Mouse (Mus musculus) liver, embryonic 15.5 days (tissue): Measurements from ENCODE around the gene Sfi1. TPM values are rescaled to one million over a fixed set of nuclear protein-coding genes. Genes with fewer than 3 reads are reported as not detected.
"Not testable (repeated sequence)": the region's sequence is repeated elsewhere in the genome, so short reads cannot be mapped to it uniquely, and the experiment has no call there.

Source experiments
- ATAC-seq: fragments of 200-750 bp; cut with Nextera tagmentation; 2 replicates; pipeline ENCODE4 v1.8.0; 2017; ENCODE audit warnings: moderate number of reproducible peaks, mild to moderate bottlenecking, moderate library complexity; ENCODE audit not compliant: insufficient read depth
- H3K27ac ChIP-seq: fragments of 300-500 bp; sonication (generic); replicated peaks from 2 replicates; pipeline ENCODE4 v1.5.1; 2015; ENCODE audit warnings: mild to moderate bottlenecking, inconsistent platforms
- H3K27me3 ChIP-seq: fragments of 300-500 bp; sonication (generic); 2 replicates; pipeline ENCODE4 v1.6.1; 2015; ENCODE audit warnings: mild to moderate bottlenecking, inconsistent platforms
- H3K36me3 ChIP-seq: fragments of 300-500 bp; sonication (generic); replicated peaks from 2 replicates; pipeline ENCODE4 v1.6.1; 2015; ENCODE audit warnings: moderate library complexity, mild to moderate bottlenecking, inconsistent platforms
- H3K4me1 ChIP-seq: fragments of 300-500 bp; sonication (generic); replicated peaks from 2 replicates; pipeline ENCODE4 v1.6.1; 2015; ENCODE audit warnings: inconsistent platforms
- H3K4me2 ChIP-seq: fragments of 300-500 bp; sonication (generic); 2 replicates; pipeline ENCODE4 v1.6.1; 2015; ENCODE audit warnings: moderate library complexity, mild to moderate bottlenecking, inconsistent platforms
- H3K4me3 ChIP-seq: fragments of 300-500 bp; sonication (generic); replicated peaks from 2 replicates; pipeline ENCODE4 v1.5.1; 2015; ENCODE audit warnings: mild to moderate bottlenecking, inconsistent platforms
- H3K9ac ChIP-seq: fragments of 300-500 bp; sonication (generic); 2 replicates; pipeline ENCODE4 v1.6.1; 2015; ENCODE audit warnings: moderate library complexity, mild to moderate bottlenecking, inconsistent platforms
- H3K9me3 ChIP-seq: fragments of 300-500 bp; sonication (generic); replicated peaks from 2 replicates; pipeline ENCODE4 v1.6.1; 2016; ENCODE audit warnings: inconsistent platforms
- WGBS: fragments of 180-500 bp; shearing (Covaris S2); methylation state at CpG from one replicate; pipeline ENCODE4 v1.1.7; 2015; ENCODE audit warnings: mixed read lengths; ENCODE audit not compliant: insufficient replicate concordance; 5-methylcytosine and 5-hydroxymethylcytosine counted together
- polyA plus RNA-seq: library from polyadenylated mRNA; unstranded; fragments of >200 nt; fragmentation: Nextera tagmentation; extraction: Ambion mirVana; gene quantifications from 2 replicates; pipeline ENCODE4 v1.2.1, GENCODE M21; 2015

Sfi1 gene
- polyA plus RNA-seq, 1 experiment from 2014 or later: 3.2 TPM

- not testable (repeated sequence) for H3K4me3 ChIP-seq, ATAC-seq, H3K27me3 ChIP-seq, H3K27ac ChIP-seq, H3K36me3 ChIP-seq, H3K4me2 ChIP-seq, H3K9me3 ChIP-seq, H3K4me1 ChIP-seq, H3K9ac ChIP-seq
Observed at GRCm38 (mm10) chr11:3140967-3141535, 52.2 kb downstream of the Sfi1 start.

GRCm38 (mm10) chr11:3138323-3138722, 54.9 kb downstream of the Sfi1 start:
- H3K36me3 ChIP-seq, H3K27me3 ChIP-seq, H3K9ac ChIP-seq, H3K4me2 ChIP-seq, H3K27ac ChIP-seq, H3K4me3 ChIP-seq, ATAC-seq, H3K9me3 ChIP-seq, H3K4me1 ChIP-seq: not testable (repeated sequence)
- WGBS: 55% methylated on average over 2 of the region's 2 CpGs

GRCm38 (mm10) chr11:3137279-3137678, 56.0 kb downstream of the Sfi1 start:
- H3K27ac ChIP-seq, H3K36me3 ChIP-seq, H3K4me3 ChIP-seq, H3K9ac ChIP-seq, H3K27me3 ChIP-seq, H3K4me2 ChIP-seq, H3K9me3 ChIP-seq, H3K4me1 ChIP-seq: not testable (repeated sequence)
- WGBS: 74% methylated on average over 4 of the region's 4 CpGs
- ATAC-seq: peak; percentile 6; the same call in 1 of the 2 replicates

GRCm38 (mm10) chr11:3135956-3136355, 57.3 kb downstream of the Sfi1 start:
- not testable (repeated sequence) for H3K36me3 ChIP-seq, ATAC-seq, H3K4me2 ChIP-seq, H3K4me3 ChIP-seq, H3K4me1 ChIP-seq, H3K9ac ChIP-seq, H3K27me3 ChIP-seq, H3K27ac ChIP-seq
- H3K9me3 ChIP-seq: peaks cover 11% of the 10 kb centered on the region; the same call in 1 of the 2 replicates
- 75% methylated on average over 3 of the region's 3 CpGs for WGBS

DNA sequence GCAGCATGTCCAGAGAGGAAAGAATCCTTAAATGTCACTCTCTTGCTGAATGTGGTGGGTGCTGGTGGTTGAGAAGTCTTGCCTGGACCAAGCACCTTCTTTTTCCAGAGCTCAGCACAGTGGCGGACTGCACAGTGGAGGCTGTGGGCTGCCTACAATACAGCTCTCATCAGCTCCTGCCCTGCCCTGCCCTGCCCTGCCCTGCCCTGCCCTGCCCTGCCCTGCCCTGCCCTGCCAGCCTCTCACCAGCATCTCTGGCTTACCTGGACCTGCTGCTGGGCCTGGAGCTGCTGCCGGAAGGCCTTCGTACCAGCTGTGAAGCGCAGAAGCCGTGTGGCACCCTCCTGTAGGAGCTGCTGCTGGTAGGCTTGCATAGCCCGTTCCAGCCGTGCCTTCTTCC, 57.9 kb downstream of the Sfi1 start:
- H3K9ac ChIP-seq, H3K27me3 ChIP-seq, ATAC-seq, H3K4me3 ChIP-seq, H3K4me1 ChIP-seq, H3K4me2 ChIP-seq, H3K27ac ChIP-seq, H3K36me3 ChIP-seq: not testable (repeated sequence)
- WGBS: 85% methylated on average over 6 of the region's 7 CpGs
- H3K9me3 ChIP-seq: peaks cover 11% of the 10 kb centered on the region; the same call in 1 of the 2 replicates

- not testable (repeated sequence) for H3K4me3 ChIP-seq, H3K27ac ChIP-seq, H3K36me3 ChIP-seq, H3K9ac ChIP-seq, H3K4me2 ChIP-seq, H3K4me1 ChIP-seq, H3K27me3 ChIP-seq
- peak; percentile 6 for ATAC-seq
- H3K9me3 ChIP-seq: peaks cover 14% of the 10 kb centered on the region; the same call in 1 of the 2 replicates
- WGBS: no CpG with 5 or more reads among the region's 4 CpGs
Observed at GRCm38 (mm10) chr11:3133360-3133759, 59.9 kb downstream of the Sfi1 start.

DNA sequence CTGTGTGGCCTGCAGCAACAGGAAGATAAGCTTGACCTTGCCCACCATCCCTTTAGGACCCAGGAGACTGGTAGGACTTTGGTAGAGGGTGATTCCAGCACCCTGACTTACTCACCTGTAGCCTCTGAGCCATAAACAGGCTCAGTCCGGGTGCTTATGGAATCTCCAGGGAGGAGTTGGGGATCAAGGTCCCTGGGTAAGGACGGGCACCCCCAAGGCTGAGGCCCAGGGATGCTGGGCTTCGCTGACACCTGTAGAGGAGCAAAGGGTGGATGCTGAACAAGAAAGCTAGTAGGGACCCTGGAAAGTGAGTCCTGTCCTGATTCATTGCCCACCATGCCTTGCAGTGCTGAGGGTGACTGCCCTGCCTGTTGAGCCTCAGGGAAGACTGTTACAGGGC, 60.3 kb downstream of the Sfi1 start:
- H3K4me1 ChIP-seq, H3K36me3 ChIP-seq, H3K27ac ChIP-seq, H3K27me3 ChIP-seq, H3K4me2 ChIP-seq, H3K9ac ChIP-seq, H3K4me3 ChIP-seq: not testable (repeated sequence)
- peaks cover 14% of the 10 kb centered on the region; the same call in 1 of the 2 replicates for H3K9me3 ChIP-seq
- ATAC-seq: 0 out of 2 replicates have a peak, but pooled peaks have one; percentile 3
- 60% methylated on average over 3 of the region's 3 CpGs for WGBS

DNA sequence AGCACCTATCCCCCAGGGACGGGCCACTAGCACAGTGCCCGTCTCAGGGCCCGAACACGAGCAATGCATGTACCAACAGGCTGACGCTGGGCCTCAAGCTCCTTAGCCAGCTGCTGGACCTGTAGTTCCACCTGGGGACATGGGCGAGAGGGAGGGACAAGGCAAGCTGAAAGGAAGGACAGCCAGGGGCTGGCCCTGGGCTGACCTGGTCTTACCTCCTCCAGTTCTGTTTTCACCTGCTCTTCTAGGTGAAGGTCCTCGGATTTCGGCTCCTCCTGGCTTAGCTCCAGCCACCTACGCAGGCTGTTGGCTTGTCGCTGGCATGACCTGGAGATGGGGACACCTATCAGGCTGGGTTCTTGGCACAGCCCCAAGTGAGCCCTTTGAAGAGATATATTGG, 61.3 kb downstream of the Sfi1 start:
- 72% methylated on average over 10 of the region's 10 CpGs for WGBS
- H3K9ac ChIP-seq, H3K4me2 ChIP-seq, H3K4me3 ChIP-seq, H3K36me3 ChIP-seq, H3K27me3 ChIP-seq, H3K4me1 ChIP-seq, H3K27ac ChIP-seq: not testable (repeated sequence)
- peaks cover 16% of the 10 kb centered on the region; the same call in 1 of the 2 replicates for H3K9me3 ChIP-seq
- ATAC-seq: peak; percentile 14

GRCm38 (mm10) chr11:3129852-3130251, 63.4 kb downstream of the Sfi1 start:
- not testable (repeated sequence) for ATAC-seq, H3K27ac ChIP-seq, H3K27me3 ChIP-seq, H3K4me3 ChIP-seq, H3K4me2 ChIP-seq, H3K4me1 ChIP-seq, H3K36me3 ChIP-seq, H3K9ac ChIP-seq
- peaks cover 14% of the 10 kb centered on the region; the same call in 1 of the 2 replicates for H3K9me3 ChIP-seq
- 70% methylated on average over 5 of the region's 8 CpGs for WGBS

DNA sequence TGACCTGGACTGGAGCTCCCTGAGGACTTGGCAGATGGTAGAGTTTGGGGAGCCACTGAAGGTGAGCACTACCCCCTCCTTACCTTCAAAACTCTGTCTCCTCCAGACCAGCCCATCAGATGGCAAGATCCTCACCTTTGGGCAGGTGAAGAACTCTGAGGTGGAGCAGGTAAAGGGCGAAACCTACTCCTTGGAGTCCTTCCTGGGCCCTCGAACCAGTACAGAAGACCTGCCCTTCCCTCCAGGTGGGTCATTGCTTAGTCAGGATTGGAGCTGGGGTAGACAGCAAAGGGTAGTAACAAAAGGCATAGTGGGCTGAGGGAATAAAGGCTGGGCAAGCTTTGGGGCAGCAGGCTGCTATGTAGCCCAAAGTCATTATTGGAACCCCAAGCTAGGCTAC, 64.0 kb downstream of the Sfi1 start:
- WGBS: 86% methylated on average over 2 of the region's 2 CpGs
- H3K36me3 ChIP-seq: not testable (repeated sequence)

DNA sequence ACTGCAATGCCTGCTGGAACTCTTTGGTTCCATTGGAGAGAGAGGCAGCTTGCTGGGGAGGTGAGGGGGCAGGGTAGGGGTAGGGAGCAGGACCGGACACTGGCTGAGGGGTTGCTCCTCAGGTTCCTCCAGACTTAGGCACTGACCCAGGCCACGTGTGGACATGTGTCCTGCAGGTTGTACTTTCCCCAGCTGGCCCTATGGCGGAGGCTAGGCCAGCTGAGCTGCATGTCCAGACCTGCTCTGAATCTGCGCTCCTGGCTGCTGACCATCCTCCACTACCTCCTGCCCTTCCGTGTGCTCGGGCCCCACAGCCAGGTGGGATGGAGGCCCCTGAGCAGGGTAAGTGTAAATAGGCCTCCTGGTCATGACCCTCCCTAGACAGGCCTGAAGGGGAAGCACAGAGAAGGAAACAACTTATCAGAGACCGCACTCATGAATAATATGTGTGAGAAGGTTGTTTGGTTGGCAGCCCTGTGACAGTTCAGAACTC, 65.9 kb downstream of the Sfi1 start:
- not testable (repeated sequence) for H3K27ac ChIP-seq, H3K4me3 ChIP-seq, H3K9ac ChIP-seq, H3K4me2 ChIP-seq, H3K4me1 ChIP-seq, H3K36me3 ChIP-seq, H3K27me3 ChIP-seq
- 76% methylated on average over 5 of the region's 7 CpGs for WGBS
- ATAC-seq: peak; percentile 9
- peaks cover 14% of the 10 kb centered on the region; the same call in 1 of the 2 replicates for H3K9me3 ChIP-seq

More for the DNA sequence above, 64.0 kb downstream of the Sfi1 start:
- not testable (repeated sequence) for H3K4me3 ChIP-seq, H3K27ac ChIP-seq, H3K9ac ChIP-seq, H3K27me3 ChIP-seq, ATAC-seq, H3K4me2 ChIP-seq, H3K4me1 ChIP-seq
- peaks cover 14% of the 10 kb centered on the region; the same call in 1 of the 2 replicates for H3K9me3 ChIP-seq
